Mouse (Mus musculus): ENCODE data around the gene Gm44511.

DNA sequence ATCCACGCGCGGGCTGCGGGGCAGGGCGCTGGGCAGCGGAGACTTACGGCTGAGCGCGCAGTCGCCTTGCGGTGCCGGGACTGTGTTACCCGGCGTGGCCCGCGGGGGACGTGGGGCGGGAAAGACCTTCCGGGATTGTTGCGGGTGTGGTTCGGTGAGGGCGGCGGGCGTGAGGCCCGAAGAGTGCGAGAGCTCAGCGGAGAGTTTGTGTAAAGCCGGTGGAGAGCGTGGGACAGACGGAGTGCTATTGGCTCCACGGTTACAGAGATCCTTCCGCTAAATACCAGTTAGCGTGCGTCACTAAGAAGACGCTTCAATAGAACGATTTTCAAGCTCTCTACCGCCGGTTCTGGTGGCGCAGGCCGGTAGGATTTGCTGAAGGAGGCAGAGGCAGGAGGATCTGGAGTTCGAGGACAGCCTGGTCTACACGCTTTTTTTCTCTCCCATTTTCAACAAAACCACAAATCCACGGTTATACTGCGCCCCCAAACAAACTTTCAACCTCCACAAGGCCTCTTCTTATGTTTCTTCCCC lies 16.9 kb upstream of the Gm44511 start:
- TF ChIP-seq EP300 (IDR thresholded peaks at IDR 0.05), result no peak
- TF ChIP-seq CTCF (IDR thresholded peaks at IDR 0.05), result peak; percentile 29

All from lung, postnatal 0 days (tissue).